In the genomic region with DNA sequence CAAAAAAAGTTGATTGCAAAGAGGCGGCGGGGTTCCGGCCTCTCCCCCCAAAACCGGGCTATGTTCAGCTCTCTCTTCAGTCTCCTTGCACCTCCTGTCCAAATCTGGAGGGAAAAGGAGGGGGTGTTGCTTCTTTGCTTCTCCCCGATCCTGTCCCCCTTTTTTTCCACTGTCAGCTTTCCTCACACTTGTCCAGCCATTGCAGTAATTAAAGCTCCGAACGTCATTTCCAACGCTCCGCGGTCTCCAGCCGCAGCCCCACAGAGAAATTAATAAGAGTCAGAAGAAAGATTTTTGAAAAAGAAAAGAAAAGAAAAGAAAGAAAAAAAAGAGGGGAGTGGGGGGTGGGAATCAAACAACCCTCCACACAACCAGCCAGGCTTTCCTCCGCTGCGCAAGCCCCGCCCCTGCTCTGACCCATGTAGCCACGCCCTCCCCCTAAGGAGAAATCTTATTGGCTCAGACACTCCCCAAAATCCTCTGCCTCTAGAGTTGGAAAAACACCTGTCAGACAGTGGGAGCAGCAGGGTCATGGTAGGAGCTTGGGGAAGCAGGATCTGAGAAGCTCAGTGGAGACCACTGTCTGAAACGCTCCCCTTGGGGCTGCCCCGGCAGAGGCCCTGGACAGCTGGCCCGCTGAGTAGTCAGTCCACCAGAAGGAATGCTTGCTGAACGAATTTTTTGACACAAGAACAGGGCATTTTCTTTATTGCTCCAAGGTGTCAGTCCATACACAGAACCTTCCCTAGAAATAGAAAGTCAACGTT, we compare ENCODE assay signal across 8 mouse cellular contexts. TPM values are rescaled to one million over a fixed set of nuclear protein-coding genes. Genes with fewer than 3 reads are reported as not detected.
DNase-seq lines count a peak whose midpoint lies in the region; ATAC-seq and TF ChIP-seq lines count a peak whose summit lies in the region.

No protein-coding gene starts in this region.

- peak overlapping the region; percentile 94 for H3K27ac ChIP-seq in heart, embryonic 10.5 days
- H3K27ac ChIP-seq in limb, embryonic 14.5 days (replicated peaks; ENCODE audit: low read depth, low read length): no peak overlapping the region
- H3K27ac ChIP-seq in midbrain, embryonic 14.5 days (replicated peaks; ENCODE audit: low read depth, low read length): peak overlapping the region; percentile 82

- peaks cover 21% of the 10 kb centered on the region for H3K4me1 ChIP-seq in heart, embryonic 10.5 days
- peaks cover 13% of the 10 kb centered on the region for H3K4me1 ChIP-seq in limb, embryonic 14.5 days (ENCODE audit: control insufficient read depth, insufficient read depth, low read length)
- peaks cover 5% of the 10 kb centered on the region; the same call in 1 of the 2 replicates for H3K4me1 ChIP-seq in midbrain, embryonic 14.5 days (ENCODE audit: control insufficient read depth, insufficient read depth, low read length)

- TF ChIP-seq POLR2A in limb, embryonic 14.5 days (IDR thresholded peaks at IDR 0.05; ENCODE audit: borderline replicate concordance, extremely low read depth, insufficient read depth, insufficient read length): no peak

- no peaks in the 10 kb centered on the region for H3K36me3 ChIP-seq in heart, embryonic 10.5 days
- H3K36me3 ChIP-seq in limb, embryonic 14.5 days (ENCODE audit: control insufficient read depth, insufficient read depth, low read length): no peaks in the 10 kb centered on the region
- no peaks in the 10 kb centered on the region for H3K36me3 ChIP-seq in midbrain, embryonic 14.5 days (ENCODE audit: control insufficient read depth, insufficient read depth, low read length)

- peak; percentile 42 for ATAC-seq in frontal cortex, adult (ENCODE audit: low TSS enrichment)
- 0 out of 2 replicates have a peak, but pooled peaks have one; percentile 44 for ATAC-seq in limb, embryonic 14.5 days (ENCODE audit: low FRiP score, low read depth)
- ATAC-seq in midbrain, embryonic 14.5 days (ENCODE audit: low FRiP score, low TSS enrichment): peak; percentile 70; the same call in 1 of the 2 replicates

- WGBS in heart, embryonic 10.5 days: 3% methylated on average over 20 of the region's 20 CpGs
- WGBS in limb, embryonic 14.5 days: 2% methylated on average over 20 of the region's 20 CpGs
- 3% methylated on average over 20 of the region's 20 CpGs for WGBS in midbrain, embryonic 14.5 days

- H3K4me2 ChIP-seq in limb, embryonic 14.5 days (replicated peaks; ENCODE audit: low read depth, low read length, severe bottlenecking): peak overlapping the region; percentile 98
- H3K4me2 ChIP-seq in midbrain, embryonic 14.5 days (ENCODE audit: low read length): peak overlapping the region; percentile 88

- H3K9me3 ChIP-seq in heart, embryonic 10.5 days: no peaks in the 10 kb centered on the region
- no peaks in the 10 kb centered on the region for H3K9me3 ChIP-seq in limb, embryonic 14.5 days (ENCODE audit: control insufficient read depth, low read length)
- H3K9me3 ChIP-seq in midbrain, embryonic 14.5 days (ENCODE audit: control insufficient read depth, low read length): no peaks in the 10 kb centered on the region

- H3K4me3 ChIP-seq in heart, embryonic 10.5 days: peak overlapping the region; percentile 87
- peak overlapping the region; percentile 64 for H3K4me3 ChIP-seq in limb, embryonic 14.5 days (replicated peaks; ENCODE audit: low read length)
- peak overlapping the region; percentile 76 for H3K4me3 ChIP-seq in midbrain, embryonic 14.5 days (replicated peaks; ENCODE audit: low read depth, low read length)

- DNase-seq in frontal cortex, postnatal 25 days (ENCODE audit: low spot score in 2 of 2): no peak
- peak; percentile 76 to 86 for DNase-seq in cerebellum, postnatal 25 days
- DNase-seq in heart, embryonic 10.5 days (ENCODE audit: low spot score): peak; percentile 87
- DNase-seq in kidney, adult 8-10 months: peak; percentile 46 to 66
- DNase-seq in limb, embryonic 14.5 days (ENCODE audit: low spot score): peak; percentile 54
- DNase-seq in midbrain, embryonic 14.5 days: peak; percentile 83
- no peak for DNase-seq in spleen, postnatal 4 days (ENCODE audit: low spot score in 2 of 2)

- H3K9ac ChIP-seq in limb, embryonic 14.5 days (ENCODE audit: low read depth, low read length, severe bottlenecking): peak overlapping the region; percentile 56
- peak overlapping the region; percentile 78 for H3K9ac ChIP-seq in midbrain, embryonic 14.5 days (replicated peaks; ENCODE audit: low read length)

- no peaks in the 10 kb centered on the region for H3K27me3 ChIP-seq in heart, embryonic 10.5 days (ENCODE audit: insufficient read depth, poor library complexity, severe bottlenecking)
- peaks cover 55% of the 10 kb centered on the region for H3K27me3 ChIP-seq in limb, embryonic 14.5 days (ENCODE audit: control insufficient read depth, insufficient read depth, low read length)
- 0 out of 2 replicates have a peak, but pooled peaks cover 3% of the 10 kb centered on the region for H3K27me3 ChIP-seq in midbrain, embryonic 14.5 days (ENCODE audit: control insufficient read depth, insufficient read depth, low read length)

RNA-seq across cellular contexts. Expression of a gene that starts 0.5 kb away (rescaled TPM):
- polyA plus RNA-seq in heart, embryonic 10.5 days (2016; fragmentation: Nextera tagmentation; extraction: Ambion mirVana): 9.8 and 13.6 TPM in 2 replicates
- polyA plus RNA-seq in limb, embryonic 14.5 days (2012; rRNA removed): 0.68 and 1.00 TPM in 2 replicates
- polyA plus RNA-seq in limb, embryonic 14.5 days (2014; fragmentation: Nextera tagmentation; extraction: Ambion mirVana): 1.7 and 2.0 TPM in 2 replicates
- 17.8 and 22.3 TPM in 2 replicates for polyA plus RNA-seq in midbrain, embryonic 14.5 days (2014; fragmentation: Nextera tagmentation; extraction: Ambion mirVana)

Comparison
In these comparisons a context has a peak if more than half of its experiments do, and no peak if none do; other contexts are left out.
1. DNase-seq: peak in cerebellum, postnatal 25 days (2 of 2), heart, embryonic 10.5 days (single experiment), kidney, adult 8-10 months (2 of 2), limb, embryonic 14.5 days (single experiment) and midbrain, embryonic 14.5 days (single experiment); none in frontal cortex, postnatal 25 days (0 of 2) and spleen, postnatal 4 days (0 of 2).
2. Peak in every context shown above with its lines, with median percentiles within 50 percentile points of each other: ATAC-seq and H3K4me3 ChIP-seq.